Mouse (Mus musculus): ENCODE results near the gene Pla2g15.

DNA sequence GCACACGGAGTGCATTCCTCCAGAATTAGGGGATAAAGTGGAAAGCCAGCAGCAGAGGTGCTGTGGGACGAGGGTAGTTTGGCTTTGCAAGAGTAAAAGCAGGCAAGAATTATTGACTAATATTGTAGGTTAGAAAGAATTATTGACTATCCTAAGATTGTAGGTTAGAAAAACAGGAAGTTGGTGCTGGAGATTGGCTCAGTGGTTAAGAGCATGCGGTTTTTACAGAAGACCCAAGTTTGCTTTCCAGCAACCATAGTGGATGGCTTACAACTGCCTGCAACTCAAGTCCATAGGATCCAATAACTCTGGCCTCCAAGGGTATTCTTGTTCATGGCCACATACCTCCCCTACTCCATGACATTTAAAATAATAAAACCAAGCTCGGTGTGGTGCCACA lies 4.2 kb upstream of the Pla2g15 start:
- TF ChIP-seq CTCF (IDR thresholded peaks at IDR 0.05; ENCODE audit: control insufficient read depth, insufficient read depth, insufficient replicate concordance, low read depth, low read length), result no peak
- TF ChIP-seq POLR2A (IDR thresholded peaks at IDR 0.05; ENCODE audit: control insufficient read depth, low read depth, low read length), result no peak

Measured in testis, adult 2 months (tissue).